Mouse (Mus musculus): ENCODE measurements at regions not wholly inside any gene's neighbourhood (a gene's known extent, or its start where the extent isn't known, plus 50 kb on each side); places are given as distances from the start of the nearest gene placed in this dataset.

DNA sequence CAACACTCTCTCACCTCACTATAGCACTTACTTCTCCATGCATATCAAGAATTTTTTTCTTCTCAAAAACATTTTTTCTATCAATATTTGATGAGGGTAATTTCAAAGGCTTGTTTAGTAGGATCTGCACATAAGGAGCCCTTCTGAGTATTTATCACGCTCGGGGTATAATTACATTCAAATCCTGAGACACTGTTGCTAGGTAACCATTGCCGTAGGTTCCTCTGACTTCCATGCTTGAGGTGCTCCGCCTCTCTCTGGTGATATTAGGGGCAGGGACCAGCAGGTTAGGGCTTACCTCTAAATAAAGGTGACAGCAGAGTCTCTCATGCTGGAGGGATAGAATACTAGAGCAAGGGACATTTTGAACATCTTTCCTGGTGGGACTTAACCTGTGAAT, 54.4 kb upstream of the 9630041A04Rik start:
- DNase-seq (ENCODE audit: extremely low read depth, low read depth, low spot score) = no peak

GRCm38 (mm10) chr9:101796718-101797117, 64.9 kb upstream of the 9630041A04Rik start:
- DNase-seq (ENCODE audit: extremely low read depth, low read depth, low spot score) = no peak

GRCm38 (mm10) chr9:101796063-101796462, 65.6 kb upstream of the 9630041A04Rik start:
- DNase-seq (ENCODE audit: extremely low read depth, low read depth, low spot score) = no peak

- no peak for DNase-seq (ENCODE audit: extremely low read depth, low read depth, low spot score)
Measured at GRCm38 (mm10) chr9:101795436-101795835, 66.2 kb upstream of the 9630041A04Rik start.

DNA sequence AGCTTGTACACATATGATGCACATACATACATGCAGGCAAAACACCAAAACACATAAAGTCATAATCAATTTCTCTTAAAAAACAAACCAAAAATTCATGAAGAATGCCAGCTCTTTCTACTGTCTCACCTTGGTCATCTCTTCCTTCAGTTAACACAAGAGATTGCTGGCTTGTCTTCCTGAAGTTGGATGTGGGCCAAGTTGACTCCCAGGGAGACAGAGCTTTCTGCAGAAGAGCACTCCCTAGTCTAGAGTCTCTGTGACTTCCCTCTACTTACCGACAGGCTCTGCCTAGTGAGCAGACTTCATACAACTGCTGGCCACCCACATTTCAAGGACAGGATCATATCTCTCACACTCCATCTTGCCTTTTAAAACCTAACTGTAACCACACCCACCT, 70.7 kb upstream of the 9630041A04Rik start:
- DNase-seq (ENCODE audit: extremely low read depth, low read depth, low spot score) = no peak

GRCm38 (mm10) chr9:101740949-101741605, 120.6 kb upstream of the 9630041A04Rik start:
- DNase-seq (ENCODE audit: extremely low read depth, low read depth, low spot score) = no peak

- DNase-seq (ENCODE audit: extremely low read depth, low read depth, low spot score) = no peak
Measured at GRCm38 (mm10) chr9:101739322-101739721, 122.3 kb upstream of the 9630041A04Rik start.

- DNase-seq (ENCODE audit: extremely low read depth, low read depth, low spot score) = no peak
Measured at GRCm38 (mm10) chr9:101734271-101734670, 127.4 kb upstream of the 9630041A04Rik start.

DNA sequence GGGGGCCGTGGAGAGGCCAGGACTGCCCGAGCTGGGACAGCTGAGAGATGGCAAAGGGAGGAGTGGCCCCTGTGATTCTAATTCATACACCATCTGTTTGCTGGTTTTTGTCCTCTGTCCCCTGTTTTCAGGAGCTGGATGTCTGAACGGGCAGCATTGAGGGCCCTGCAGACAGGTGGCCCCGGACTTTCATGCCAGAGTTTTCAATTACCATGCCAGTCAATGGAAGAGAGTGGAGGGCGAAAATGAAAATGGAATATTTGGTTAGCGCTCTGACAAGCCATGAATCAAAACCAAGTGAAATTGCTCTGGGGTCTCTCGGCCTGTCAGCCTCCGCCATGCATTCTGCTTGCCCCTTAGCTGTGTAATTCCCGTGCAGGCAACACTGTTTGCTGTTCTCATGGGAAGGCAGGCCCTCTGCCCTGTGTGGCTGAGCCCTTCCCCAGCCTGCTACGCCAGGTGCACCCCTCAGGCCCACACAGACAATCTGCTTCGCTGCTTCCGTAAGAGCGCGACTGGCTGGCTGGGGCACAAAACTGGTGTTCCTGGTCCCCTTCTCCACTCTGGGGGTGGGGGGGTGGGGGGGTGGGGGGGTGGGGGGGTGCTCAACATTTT, 127.9 kb upstream of the 9630041A04Rik start:
- DNase-seq (ENCODE audit: extremely low read depth, low read depth, low spot score) = no peak

- DNase-seq (ENCODE audit: extremely low read depth, low read depth, low spot score) = no peak
Measured at GRCm38 (mm10) chr9:101730136-101730535, 131.5 kb upstream of the 9630041A04Rik start.

GRCm38 (mm10) chr9:101717911-101718310, 143.7 kb upstream of the 9630041A04Rik start:
- DNase-seq (ENCODE audit: extremely low read depth, low read depth, low spot score) = no peak

GRCm38 (mm10) chr9:101716326-101716725, 145.3 kb upstream of the 9630041A04Rik start:
- DNase-seq (ENCODE audit: extremely low read depth, low read depth, low spot score) = no peak

DNA sequence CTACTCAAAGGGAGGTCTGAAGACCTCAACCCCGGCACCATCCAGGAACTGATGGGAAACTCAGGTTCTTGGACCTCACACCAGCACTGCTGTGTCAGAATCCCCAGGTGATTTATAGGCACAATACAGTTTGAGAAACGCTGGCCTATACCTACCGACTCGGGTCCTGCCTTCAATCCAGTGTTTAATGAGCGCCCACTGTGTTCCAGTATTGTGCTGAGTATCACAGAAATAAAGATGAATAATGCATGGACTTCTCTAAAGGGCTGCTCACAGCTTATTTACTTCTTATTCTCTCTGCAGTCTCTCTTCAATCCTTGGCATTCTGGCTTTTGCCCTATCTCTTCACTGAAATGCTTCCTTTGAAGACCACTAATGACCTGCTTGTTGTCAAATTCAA, 146.8 kb upstream of the 9630041A04Rik start:
- no peak for DNase-seq (ENCODE audit: extremely low read depth, low read depth, low spot score)

GRCm38 (mm10) chr9:101710611-101711071, 151.0 kb upstream of the 9630041A04Rik start:
- DNase-seq (ENCODE audit: extremely low read depth, low read depth, low spot score) = no peak

DNA sequence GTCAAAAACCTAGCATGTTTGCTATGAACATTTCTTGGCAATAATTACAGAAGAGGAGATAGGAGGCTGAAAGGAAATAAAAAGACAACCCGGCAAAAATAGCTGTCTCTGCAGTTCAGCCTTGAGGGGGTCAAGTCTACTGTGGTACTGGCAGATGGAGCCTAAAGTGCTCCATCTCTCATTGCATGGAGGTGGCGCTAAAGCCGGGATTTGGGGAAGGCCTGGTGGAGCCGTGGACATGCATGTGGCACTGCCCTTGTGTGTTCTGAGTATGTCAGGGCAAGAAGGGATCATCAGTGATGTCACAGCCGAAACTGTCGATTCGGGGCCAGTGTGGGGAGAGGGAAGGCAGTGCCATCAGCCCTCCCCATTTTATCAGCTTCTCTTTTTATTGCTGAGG, 161.3 kb upstream of the 9630041A04Rik start:
- DNase-seq (ENCODE audit: extremely low read depth, low read depth, low spot score) = no peak

DNA sequence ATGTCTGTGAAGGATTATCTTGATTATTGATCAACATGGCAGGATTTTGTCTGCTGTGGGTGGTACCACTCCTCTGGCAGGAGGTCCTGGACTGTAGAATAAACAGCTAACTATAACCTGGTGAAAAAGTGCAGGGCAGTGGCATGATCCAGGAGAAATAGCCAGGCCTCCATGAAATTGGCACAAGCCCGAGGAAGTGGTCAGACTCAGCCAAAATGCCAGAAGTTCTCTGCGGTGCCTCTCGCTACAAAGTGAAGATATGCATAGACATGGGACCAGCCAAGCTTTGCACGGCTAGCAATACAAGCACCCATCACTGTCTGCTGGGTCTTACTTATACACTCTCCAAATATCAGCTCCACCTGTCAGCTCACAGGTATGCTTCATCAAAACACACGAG, 167.6 kb upstream of the 9630041A04Rik start:
- DNase-seq (ENCODE audit: extremely low read depth, low read depth, low spot score) = no peak

- no peak for DNase-seq (ENCODE audit: extremely low read depth, low read depth, low spot score)
Measured at GRCm38 (mm10) chr9:101691336-101691735, 170.3 kb upstream of the 9630041A04Rik start.

- no peak for DNase-seq (ENCODE audit: extremely low read depth, low read depth, low spot score)
Measured at GRCm38 (mm10) chr9:101690916-101691315, 170.7 kb upstream of the 9630041A04Rik start.

- DNase-seq (ENCODE audit: extremely low read depth, low read depth, low spot score) = no peak
Measured at GRCm38 (mm10) chr9:101690402-101690861, 171.2 kb upstream of the 9630041A04Rik start.

- DNase-seq (ENCODE audit: extremely low read depth, low read depth, low spot score) = no peak
Measured at GRCm38 (mm10) chr9:101689532-101690401, 171.9 kb upstream of the 9630041A04Rik start.

DNA sequence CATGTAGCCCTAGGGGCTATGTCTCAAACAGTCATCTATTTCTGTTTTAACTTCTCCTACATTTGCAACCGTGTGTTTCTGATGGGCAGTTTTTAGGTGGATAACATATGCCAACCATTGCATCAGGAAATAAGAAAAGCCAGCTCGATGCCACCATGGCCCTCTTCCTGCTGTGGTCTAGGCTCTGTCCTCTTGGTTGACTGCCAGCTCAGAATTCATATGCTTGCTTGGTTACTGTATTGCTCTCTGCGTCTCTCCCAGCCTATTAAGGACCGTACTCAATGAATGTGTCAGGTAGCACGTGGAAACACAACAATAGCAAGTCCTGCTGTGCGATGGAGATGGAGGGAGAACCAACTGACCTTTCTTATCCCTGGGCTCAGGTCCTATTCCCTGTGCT, 174.4 kb upstream of the 9630041A04Rik start:
- no peak for DNase-seq (ENCODE audit: extremely low read depth, low read depth, low spot score)

DNA sequence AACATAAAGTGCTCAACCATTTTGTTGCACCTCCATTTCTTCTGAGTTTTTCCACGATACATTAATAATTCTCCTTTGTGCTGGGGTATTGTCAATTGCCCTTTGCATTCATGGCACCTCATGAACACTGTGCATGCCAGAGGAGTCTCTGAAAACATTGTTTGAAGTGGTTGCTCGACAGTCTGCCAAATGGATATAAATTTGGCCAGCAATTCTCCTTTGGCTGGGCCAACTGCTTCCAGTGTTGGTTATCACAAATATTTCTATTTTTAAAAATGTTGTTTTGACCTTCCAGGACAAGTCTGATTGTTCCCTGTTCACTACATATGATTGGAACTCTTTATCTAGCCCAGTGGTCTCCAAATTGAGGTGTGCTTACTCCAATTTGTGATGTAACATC, 184.1 kb upstream of the 9630041A04Rik start:
- no peak for DNase-seq (ENCODE audit: extremely low read depth, low read depth, low spot score)

Measured in fat pad, adult 2 months (tissue).